Mouse (Mus musculus) CH12.LX (cell line): Measurements from ENCODE around the gene Uqcrh. TPM values are rescaled to one million over a fixed set of nuclear protein-coding genes. Genes with fewer than 3 reads are reported as not detected.

Experiments
- DNase-seq: peaks from one replicate; pipeline ENCODE4 v3.0.0-alpha.2; 2013; ENCODE audit errors: extremely low read depth
- H3K27ac ChIP-seq: 2 replicates; pipeline ENCODE4 v1.5.1; 2012; ENCODE audit warnings: low read depth, mild to moderate bottlenecking, control low read depth, moderate library complexity; ENCODE audit not compliant: insufficient read depth
- H3K27me3 ChIP-seq: replicated peaks from 2 replicates; pipeline ENCODE3; 2012; ENCODE audit warnings: inconsistent platforms
- H3K36me3 ChIP-seq, 2 experiments: replicated peaks in 1 of 2; 2 replicates each; pipeline versions ENCODE3 to v1.6.1; 2012; ENCODE audit warnings: inconsistent platforms in 1 of 2, low read length in 1 of 2, mild to moderate bottlenecking in 1 of 2, mixed read lengths in 1 of 2, moderate library complexity in 1 of 2; ENCODE audit not compliant: control insufficient read depth in 1 of 2, insufficient read depth in 1 of 2
- H3K4me1 ChIP-seq, 2 experiments: 2 replicates each; pipeline ENCODE4 v1.6.1; 2012; ENCODE audit warnings: inconsistent platforms in 1 of 2, moderate library complexity in 1 of 2; ENCODE audit not compliant: insufficient read depth in 2 of 2, control insufficient read depth in 1 of 2
- H3K4me2 ChIP-seq: 2 replicates; pipeline ENCODE4 v1.6.1; 2012; ENCODE audit warnings: low read depth, mild to moderate bottlenecking, control low read depth; ENCODE audit not compliant: poor library complexity, insufficient read depth, severe bottlenecking
- H3K4me3 ChIP-seq, 3 experiments: fragments of 150-350 bp in 1 of 3; sonication (generic) in 1 of 3; replicated peaks in 1 of 3; 2 replicates each; pipeline versions ENCODE3 to v1.5.1; 2011 to 2012; ENCODE audit warnings: low read depth in 2 of 3, low read length in 2 of 3, mild to moderate bottlenecking in 2 of 3, moderate library complexity in 2 of 3, control low read depth in 1 of 3, improper control_type of control experiment in 1 of 3, inconsistent platforms in 1 of 3, mixed read lengths in 1 of 3; ENCODE audit not compliant: poor library complexity in 1 of 3
- H3K79me2 ChIP-seq: replicated peaks from 2 replicates; pipeline ENCODE4 v1.6.1; 2012; ENCODE audit warnings: mild to moderate bottlenecking, moderate library complexity; ENCODE audit not compliant: control insufficient read depth, poor library complexity, insufficient read depth, severe bottlenecking; ENCODE audit errors: extremely low read depth
- H3K9ac ChIP-seq: 2 replicates; pipeline ENCODE4 v1.6.1; 2012; ENCODE audit warnings: low read depth, mild to moderate bottlenecking, control low read depth, moderate library complexity; ENCODE audit not compliant: insufficient read depth
- H3K9me3 ChIP-seq: replicated peaks from 2 replicates; pipeline ENCODE3; 2012; ENCODE audit warnings: low read length, inconsistent platforms, mixed read lengths
- BHLHE40 ChIP-seq: IDR thresholded peaks from 2 replicates; pipeline ENCODE4 v1.6.1; 2011; ENCODE audit warnings: mild to moderate bottlenecking, low read depth, low read length, improper control_type of control experiment
- CHD1 ChIP-seq: IDR thresholded peaks from 2 replicates; pipeline ENCODE4 v1.6.1; 2012; ENCODE audit warnings: low read depth, low read length, improper control_type of control experiment, inconsistent platforms
- CHD2 ChIP-seq: IDR thresholded peaks from 2 replicates; pipeline ENCODE4 v1.6.1; 2011; ENCODE audit warnings: low read length, improper control_type of control experiment
- CTCF ChIP-seq, 2 experiments: IDR thresholded peaks in 1 of 2; conservative IDR thresholded peaks in 1 of 2; 2 replicates each; pipeline ENCODE4 v1.5.1; 2011 to 2012; ENCODE audit warnings: low read depth in 2 of 2, low read length in 2 of 2, improper control_type of control experiment in 1 of 2, inconsistent platforms in 1 of 2, mild to moderate bottlenecking in 1 of 2, moderate library complexity in 1 of 2
- E2F4 ChIP-seq: IDR thresholded peaks from 2 replicates; pipeline ENCODE4 v1.6.1; 2011; ENCODE audit warnings: low read depth, low read length, improper control_type of control experiment; ENCODE audit not compliant: insufficient replicate concordance
- ELF1 ChIP-seq: IDR thresholded peaks from 2 replicates; pipeline ENCODE4 v1.6.1; 2014; ENCODE audit warnings: low read depth, mild to moderate bottlenecking, inconsistent platforms, low read length, improper control_type of control experiment
- EP300 ChIP-seq: IDR thresholded peaks from 2 replicates; pipeline ENCODE4 v1.6.1; 2011; ENCODE audit warnings: low read length, improper control_type of control experiment
- ETS1 ChIP-seq: conservative IDR thresholded peaks from 2 replicates; pipeline ENCODE4 v1.6.1; 2012; ENCODE audit warnings: low read depth, mild to moderate bottlenecking, inconsistent platforms, low read length, improper control_type of control experiment, moderate library complexity
- GABPA ChIP-seq: IDR thresholded peaks from 2 replicates; pipeline ENCODE4 v1.6.1; 2012; ENCODE audit warnings: low read depth, low read length, improper control_type of control experiment, inconsistent platforms; ENCODE audit not compliant: insufficient replicate concordance
- HCFC1 ChIP-seq: IDR thresholded peaks from 2 replicates; pipeline ENCODE4 v1.6.1; 2012; ENCODE audit warnings: low read depth, mild to moderate bottlenecking, inconsistent platforms, low read length, improper control_type of control experiment
- IRF4 ChIP-seq: IDR thresholded peaks from 2 replicates; pipeline ENCODE4 v1.6.1; 2014; ENCODE audit warnings: low read depth, mild to moderate bottlenecking, inconsistent platforms, low read length, improper control_type of control experiment
- JUN ChIP-seq: IDR thresholded peaks from 2 replicates; pipeline ENCODE4 v1.6.1; 2011; ENCODE audit warnings: low read depth, mild to moderate bottlenecking, low read length, improper control_type of control experiment, moderate library complexity; ENCODE audit not compliant: insufficient read depth
- JUND ChIP-seq: conservative IDR thresholded peaks from 2 replicates; pipeline ENCODE4 v1.6.1; 2011; ENCODE audit warnings: low read depth, low read length, improper control_type of control experiment
- KAT2A ChIP-seq: IDR thresholded peaks from 2 replicates; pipeline ENCODE4 v1.6.1; 2012; ENCODE audit warnings: low read length, improper control_type of control experiment, inconsistent platforms; ENCODE audit not compliant: insufficient replicate concordance
- MAFK ChIP-seq: IDR thresholded peaks from 2 replicates; pipeline ENCODE4 v1.6.1; 2011; ENCODE audit warnings: low read length, improper control_type of control experiment; ENCODE audit not compliant: insufficient replicate concordance
- MAX ChIP-seq: IDR thresholded peaks from 2 replicates; pipeline ENCODE4 v1.6.1; 2011; ENCODE audit warnings: low read length, improper control_type of control experiment
- MAZ ChIP-seq: IDR thresholded peaks from 2 replicates; pipeline ENCODE4 v1.6.1; 2012; ENCODE audit warnings: low read depth, mild to moderate bottlenecking, inconsistent platforms, low read length, improper control_type of control experiment, moderate library complexity
- MEF2A ChIP-seq: IDR thresholded peaks from 2 replicates; pipeline ENCODE4 v1.6.1; 2014; ENCODE audit warnings: low read depth, mild to moderate bottlenecking, inconsistent platforms, low read length, improper control_type of control experiment, borderline replicate concordance
- MXI1 ChIP-seq: IDR thresholded peaks from 2 replicates; pipeline ENCODE4 v1.6.1; 2011; ENCODE audit warnings: mild to moderate bottlenecking, low read depth, low read length, improper control_type of control experiment
- MYC ChIP-seq: IDR thresholded peaks from 2 replicates; pipeline ENCODE4 v1.6.1; 2011; ENCODE audit warnings: low read depth, mild to moderate bottlenecking, improper control_type of control experiment, low read length
- NELFE ChIP-seq: IDR thresholded peaks from 2 replicates; pipeline ENCODE4 v1.6.1; 2011; ENCODE audit warnings: low read depth, low read length, improper control_type of control experiment
- NRF1 ChIP-seq: IDR thresholded peaks from 2 replicates; pipeline ENCODE4 v1.6.1; 2014; ENCODE audit warnings: low read depth, mild to moderate bottlenecking, inconsistent platforms, low read length, improper control_type of control experiment, moderate library complexity
- PAX5 ChIP-seq: IDR thresholded peaks from 2 replicates; pipeline ENCODE4 v1.6.1; 2012; ENCODE audit warnings: low read length, inconsistent platforms, mixed read lengths
- POLR2A ChIP-seq: IDR thresholded peaks from 2 replicates; pipeline ENCODE4 v1.6.1; 2011; ENCODE audit warnings: low read depth, mild to moderate bottlenecking, improper control_type of control experiment, low read length
- POLR2AphosphoS2 ChIP-seq: IDR thresholded peaks from 2 replicates; pipeline ENCODE4 v1.6.1; 2011; ENCODE audit warnings: low read depth, low read length, improper control_type of control experiment
- RAD21 ChIP-seq: IDR thresholded peaks from 2 replicates; pipeline ENCODE4 v1.6.1; 2011; ENCODE audit warnings: low read depth, mild to moderate bottlenecking, low read length, improper control_type of control experiment, moderate library complexity
- RCOR1 ChIP-seq: conservative IDR thresholded peaks from 2 replicates; pipeline ENCODE4 v1.6.1; 2012; ENCODE audit warnings: low read depth, mild to moderate bottlenecking, inconsistent platforms, low read length, improper control_type of control experiment
- SIN3A ChIP-seq: IDR thresholded peaks from 2 replicates; pipeline ENCODE4 v1.6.1; 2012; ENCODE audit warnings: low read length, improper control_type of control experiment, inconsistent platforms
- SMC3 ChIP-seq: IDR thresholded peaks from 2 replicates; pipeline ENCODE4 v1.6.1; 2011; ENCODE audit warnings: low read depth, low read length, improper control_type of control experiment
- TBP ChIP-seq: conservative IDR thresholded peaks from 2 replicates; pipeline ENCODE4 v1.6.1; 2011; ENCODE audit warnings: low read depth, low read length, improper control_type of control experiment
- TCF12 ChIP-seq: IDR thresholded peaks from 2 replicates; pipeline ENCODE4 v1.6.1; 2014; ENCODE audit warnings: low read depth, mild to moderate bottlenecking, inconsistent platforms, low read length, improper control_type of control experiment
- UBTF ChIP-seq: IDR thresholded peaks from 2 replicates; pipeline ENCODE4 v1.6.1; 2012; ENCODE audit warnings: low read depth, mild to moderate bottlenecking, inconsistent platforms, low read length, improper control_type of control experiment, moderate library complexity
- USF1 ChIP-seq: IDR thresholded peaks from 2 replicates; pipeline ENCODE4 v1.6.1; 2014; ENCODE audit warnings: low read depth, mild to moderate bottlenecking, inconsistent platforms, low read length, improper control_type of control experiment
- USF2 ChIP-seq: conservative IDR thresholded peaks from 2 replicates; pipeline ENCODE4 v1.6.1; 2011; ENCODE audit warnings: low read depth, low read length, improper control_type of control experiment
- ZC3H11A ChIP-seq: IDR thresholded peaks from 2 replicates; pipeline ENCODE4 v1.6.1; 2012; ENCODE audit warnings: low read depth, mild to moderate bottlenecking, inconsistent platforms, low read length, improper control_type of control experiment
- ZKSCAN1 ChIP-seq: IDR thresholded peaks from 2 replicates; pipeline ENCODE4 v1.6.1; 2012; ENCODE audit warnings: low read depth, inconsistent platforms, low read length, improper control_type of control experiment, borderline replicate concordance
- ZMIZ1 ChIP-seq: IDR thresholded peaks from 2 replicates; pipeline ENCODE4 v1.6.1; 2012; ENCODE audit warnings: low read depth, mild to moderate bottlenecking, inconsistent platforms, low read length, improper control_type of control experiment
- ZNF384 ChIP-seq: IDR thresholded peaks from 2 replicates; pipeline ENCODE4 v1.6.1; 2012; ENCODE audit warnings: low read depth, low read length, improper control_type of control experiment, inconsistent platforms
- dilution Hi-C: fragments of 300-500 bp; cut with MboI; formaldehyde crosslinking; loops from 2 replicates; pipeline ENCODE4 v1.14.3; 2020; ENCODE audit warnings: low sequenced_read_pairs; ENCODE audit not compliant: extremely low pct_unique_long_range_greater_than_20kb, extremely low pct_ligation_motif_present
- in situ Hi-C: fragments of 300-500 bp; cut with MboI; formaldehyde crosslinking; loops from 3 replicates; pipeline ENCODE4 v1.14.3; 2019; ENCODE audit warnings: low sequenced_read_pairs, low pct_ligation_motif_present, low pct_unique_long_range_greater_than_20kb, mixed read lengths
- polyA plus RNA-seq: library from polyadenylated mRNA; unstranded; fragments of >175 nt; gene quantifications from 2 replicates; pipeline ENCODE4 v1.2.1, GENCODE M21; 2012; ENCODE audit warnings: low read depth; ENCODE audit not compliant: insufficient read length
- total RNA-seq, 2 experiments: library from RNA; depleted of rRNA; stranded (reverse); fragments of 300-350 nt in 1 of 2; fragments of >200 nt in 1 of 2; gene quantifications; 2 replicates each; pipeline ENCODE4 v1.2.3; 2012 to 2014

Uqcrh gene
- total RNA-seq (2012; rRNA removed) = 293 and 362 TPM in 2 replicates
- total RNA-seq (2014; rRNA removed) = 601 and 717 TPM in 2 replicates
- polyA plus RNA-seq = 264 and 297 TPM in 2 replicates

DNA sequence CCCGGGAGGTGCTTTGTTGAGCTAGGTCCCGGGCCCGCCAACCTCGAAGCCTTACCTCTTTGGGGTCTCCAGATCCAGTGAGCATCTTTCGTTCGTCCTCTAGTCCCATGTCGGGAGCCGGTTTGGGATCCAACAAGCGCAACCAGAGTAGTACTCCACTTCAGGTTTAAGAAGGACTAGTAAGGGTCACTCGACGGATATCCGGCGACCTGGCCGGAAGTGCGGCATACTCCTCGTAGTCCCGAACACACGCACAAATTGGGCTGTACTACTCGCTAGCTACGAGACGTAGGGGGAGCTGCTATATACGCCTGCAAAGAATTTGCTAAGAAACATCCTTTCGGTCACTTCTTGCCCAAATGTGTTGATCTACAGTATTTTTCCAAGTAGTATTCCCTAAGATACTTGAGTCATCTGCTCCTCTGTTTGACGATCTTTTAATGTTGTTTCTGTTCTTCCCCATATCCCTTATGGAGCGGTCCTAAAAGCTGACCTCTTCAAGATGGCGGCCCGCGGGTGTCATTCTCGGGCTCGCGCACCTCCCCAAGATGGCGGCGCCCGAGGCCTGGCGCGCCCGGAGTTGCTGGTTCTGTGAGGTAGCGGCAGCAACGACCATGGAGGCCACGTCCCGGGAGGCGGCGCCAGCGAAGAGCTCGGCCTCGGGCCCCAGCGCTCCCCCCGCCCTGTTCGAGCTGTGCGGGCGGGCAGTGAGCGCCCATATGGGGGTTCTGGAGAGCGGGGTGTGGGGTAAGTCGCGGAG is at the start of gene Uqcrh, which contains the start of gene Lrrc41:
TSS of gene Uqcrh (minus strand) at position 211 of the 760 bp plus-strand sequence.
TSS of gene Lrrc41 (plus strand) at position 409 of the 760 bp plus-strand sequence.
- DNase-seq = peak; percentile 94
- dilution Hi-C loops (no loop called here), in situ Hi-C loops (no loop called here)
- Histone ChIP-seq H3K36me3 (peaks cover 1 to 32% of the 10 kb centered on the region in 2 experiments), H3K9me3 (no peaks in the 10 kb centered on the region), H3K27ac (peak within 1 kb of the TSS; percentile 81), H3K9ac (peak within 1 kb of the TSS; percentile 83), H3K4me2 (peak within 1 kb of the TSS; percentile 63), H3K27me3 (no peaks in the 10 kb centered on the region), H3K4me3 (peak within 1 kb of the TSS; percentile 81 to 94 (median 91)), H3K4me1 (peaks cover 2 to 15% of the 10 kb centered on the region in 2 experiments; a peak in 3 of 4 replicates), H3K79me2 (peaks cover 66% of the 10 kb centered on the region)
- TF ChIP-seq USF1 (no peak), ZC3H11A (no peak), RCOR1 (peak; percentile 97), E2F4 (no peak), MYC (peak; percentile 58), BHLHE40 (peak; percentile 28; the same call in 1 of the 2 replicates), MXI1 (no peak; the same call in 1 of the 2 replicates), ZNF384 (no peak), PAX5 (no peak), KAT2A (peak; percentile 79), SMC3 (no peak), MEF2A (peak; percentile 45), EP300 (no peak), TBP (peak; percentile 72), RAD21 (no peak), POLR2A (peak; percentile 80), GABPA (peak; percentile 26; the same call in 1 of the 2 replicates), ELF1 (peak; percentile 71), JUND (no peak; the same call in 1 of the 2 replicates), ZMIZ1 (peak; percentile 82; the same call in 1 of the 2 replicates), CHD1 (peak; percentile 100), JUN (no peak), CHD2 (no peak), HCFC1 (peak; percentile 92), NELFE (peak; percentile 87), POLR2AphosphoS2 (peak; percentile 77), TCF12 (peak; percentile 87), MAZ (0 out of 2 replicates have a peak, but pooled peaks have one; percentile 34), ETS1 (peak; percentile 25; the same call in 1 of the 2 replicates), USF2 (no peak), IRF4 (0 out of 2 replicates have a peak, but pooled peaks have one; percentile 24), CTCF (conservative IDR thresholded peaks at IDR 0.05 in 1 of 2, IDR thresholded peaks at IDR 0.05 in 1 of 2; ENCODE audit: low read depth in 2 of 2, low read length in 2 of 2) (0 out of 4 replicates have a peak, but pooled peaks of 1 of the 2 experiments have one; percentile 13), NRF1 (peak; percentile 84), UBTF (no peak), MAX (peak; percentile 33), MAFK (no peak), ZKSCAN1 (no peak), SIN3A (peak; percentile 68)
